Mouse (Mus musculus) embryonic fibroblast, embryonic 13.5 days (primary cell): ENCODE results near the gene Dbnl.

Experiments
- CTCF ChIP-seq: IDR thresholded peaks from 2 replicates; pipeline ENCODE4 v1.5.1; 2011; ENCODE audit warnings: mild to moderate bottlenecking, control low read depth, low read length, moderate library complexity, borderline replicate concordance; ENCODE audit not compliant: insufficient read depth
- POLR2A ChIP-seq: IDR thresholded peaks from 2 replicates; pipeline ENCODE4 v1.6.1; 2011; ENCODE audit warnings: low read depth, mild to moderate bottlenecking, control low read depth, low read length, moderate library complexity

DNA sequence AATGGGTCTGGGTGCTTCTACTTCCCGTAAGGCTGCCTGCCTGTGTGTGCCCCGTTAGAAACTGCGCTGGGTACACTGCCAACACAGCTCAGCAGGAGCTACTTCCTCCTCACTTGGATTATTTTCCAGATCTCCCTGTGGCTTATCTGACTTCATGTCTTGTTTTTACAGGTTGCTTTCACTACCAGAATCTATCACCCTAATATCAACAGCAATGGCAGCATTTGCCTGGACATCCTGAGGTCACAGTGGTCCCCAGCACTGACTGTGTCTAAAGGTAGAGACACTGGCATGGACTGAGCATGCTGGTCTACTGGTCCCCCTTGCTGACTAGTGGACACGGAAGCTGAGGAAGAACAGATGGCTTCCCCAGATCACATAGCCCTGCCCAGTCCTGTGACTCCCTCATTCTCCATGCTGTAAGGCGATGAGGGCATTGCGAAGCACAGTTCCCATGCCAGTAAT is 8.2 kb upstream of the Dbnl start:
- TF ChIP-seq CTCF, result no peak
- no peak for TF ChIP-seq POLR2A
